Mouse (Mus musculus) c-Kit-positive CD71-positive TER-119-positive erythroid progenitor cells, embryonic 14.5 days (primary cell): ENCODE data around the gene Tmem171.

Experiments used
- DNase-seq: peaks from one replicate; pipeline ENCODE4 v3.0.0-alpha.2; 2013; ENCODE audit warnings: low spot score

Tmem171 gene

DNA sequence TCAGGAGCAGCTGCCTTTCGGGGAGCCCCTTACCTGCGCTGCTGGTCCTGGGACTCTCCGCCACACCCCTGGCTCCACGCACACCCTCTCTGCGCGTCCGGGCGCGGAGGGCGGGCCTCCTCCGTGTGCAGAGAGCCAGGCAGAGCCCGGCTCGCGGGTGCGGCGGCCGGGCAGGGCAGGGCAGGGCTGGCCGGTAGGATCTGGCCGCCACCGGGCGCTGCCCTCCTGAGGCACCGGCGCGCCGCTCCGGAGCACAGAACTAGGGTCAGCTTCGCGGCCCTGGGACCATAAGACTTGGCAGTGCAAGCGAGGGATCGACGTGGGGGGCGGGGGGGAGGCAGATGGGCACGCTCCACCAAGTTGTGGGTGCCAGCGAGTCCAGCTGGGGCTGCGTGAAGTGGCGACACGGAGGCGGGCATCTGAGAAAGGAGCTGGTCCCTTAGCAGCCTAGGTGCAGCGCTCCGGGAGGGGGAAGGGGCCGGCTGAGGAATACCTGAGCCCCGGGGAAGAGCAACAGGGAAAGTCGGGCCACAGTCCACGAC lies at the start of gene Tmem171:
TSS of gene Tmem171 (minus strand) at position 62 of the 542 bp plus-strand sequence.
- no peak for DNase-seq

DNA sequence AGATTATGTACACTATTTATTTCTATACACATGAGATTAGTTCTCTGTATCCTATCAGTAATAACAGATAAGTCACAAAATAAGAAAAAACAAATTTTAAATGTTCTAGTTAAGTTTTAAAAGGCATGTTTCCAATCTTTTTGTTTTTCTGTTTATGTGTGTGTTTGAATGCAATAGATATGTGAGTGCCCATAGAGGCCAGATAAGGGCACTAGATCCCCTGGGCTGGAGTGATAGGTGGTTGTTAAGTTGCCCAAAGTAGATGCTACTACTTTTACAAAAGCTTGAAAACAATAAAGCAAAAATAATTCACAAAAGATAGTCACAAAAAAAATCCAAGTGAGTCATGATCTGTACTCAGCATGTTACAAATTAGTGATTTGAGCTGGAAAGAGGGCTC lies 49.2 kb upstream of the Tmem171 start:
- no peak for DNase-seq

DNA sequence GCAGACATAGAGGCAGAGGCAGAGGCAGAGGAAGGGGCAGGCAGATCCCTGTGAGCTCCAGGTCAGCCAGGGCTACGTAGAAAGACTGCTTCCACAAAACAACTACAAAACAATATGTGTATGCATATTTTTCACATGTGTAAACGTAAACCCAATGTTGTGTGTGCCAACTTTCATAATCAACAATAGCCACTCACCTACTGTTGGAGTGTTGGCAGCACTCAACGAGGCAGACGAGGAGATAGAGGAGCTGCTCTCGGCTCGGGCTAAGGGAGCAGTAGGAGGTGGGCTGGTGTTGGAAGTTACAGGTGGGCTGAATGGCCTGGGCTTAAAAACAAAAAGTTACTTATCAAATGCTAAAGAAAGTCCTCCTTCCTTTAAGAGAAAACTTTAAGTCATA lies 48.6 kb upstream of the Tmem171 start:
- DNase-seq, result no peak

DNA sequence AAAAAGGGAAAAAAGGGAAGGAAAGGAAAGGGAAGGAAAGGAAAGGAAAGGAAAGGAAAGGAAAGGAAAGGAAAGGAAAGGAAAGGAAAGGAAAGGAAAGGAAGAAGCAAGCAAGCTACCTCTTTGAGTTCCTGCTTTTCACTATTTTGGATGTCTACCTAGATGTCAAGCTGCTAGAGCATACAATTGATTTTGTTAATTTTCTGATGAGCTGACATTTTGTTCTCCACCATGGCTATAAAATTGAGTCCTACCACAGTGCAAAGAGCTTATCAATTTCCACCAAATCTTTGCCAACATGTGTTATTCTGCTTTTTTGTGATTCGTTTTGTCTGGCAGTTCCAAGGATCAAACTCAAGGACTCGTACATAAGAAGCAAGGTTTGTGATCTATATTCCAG lies 43.6 kb upstream of the Tmem171 start:
- DNase-seq, result no peak

DNA sequence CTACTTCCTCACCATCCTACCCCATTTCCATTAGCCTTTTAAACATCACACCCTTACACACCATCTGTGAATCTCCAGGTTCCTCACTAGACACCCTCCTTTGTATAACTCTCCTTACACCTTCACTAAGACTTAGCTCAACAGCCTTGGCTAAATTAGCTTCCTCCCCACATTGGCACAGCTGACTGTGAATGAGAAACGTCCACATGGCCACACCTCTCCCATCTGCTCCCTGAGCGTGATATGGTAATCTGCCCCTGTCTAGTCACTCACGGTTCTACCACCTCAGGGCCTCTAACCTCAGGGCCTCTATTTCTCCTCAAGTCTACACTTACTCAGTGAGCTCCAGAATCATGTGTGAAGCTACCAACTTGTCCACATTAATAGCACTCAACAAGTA lies 38.7 kb upstream of the Tmem171 start:
- DNase-seq, result no peak

DNA sequence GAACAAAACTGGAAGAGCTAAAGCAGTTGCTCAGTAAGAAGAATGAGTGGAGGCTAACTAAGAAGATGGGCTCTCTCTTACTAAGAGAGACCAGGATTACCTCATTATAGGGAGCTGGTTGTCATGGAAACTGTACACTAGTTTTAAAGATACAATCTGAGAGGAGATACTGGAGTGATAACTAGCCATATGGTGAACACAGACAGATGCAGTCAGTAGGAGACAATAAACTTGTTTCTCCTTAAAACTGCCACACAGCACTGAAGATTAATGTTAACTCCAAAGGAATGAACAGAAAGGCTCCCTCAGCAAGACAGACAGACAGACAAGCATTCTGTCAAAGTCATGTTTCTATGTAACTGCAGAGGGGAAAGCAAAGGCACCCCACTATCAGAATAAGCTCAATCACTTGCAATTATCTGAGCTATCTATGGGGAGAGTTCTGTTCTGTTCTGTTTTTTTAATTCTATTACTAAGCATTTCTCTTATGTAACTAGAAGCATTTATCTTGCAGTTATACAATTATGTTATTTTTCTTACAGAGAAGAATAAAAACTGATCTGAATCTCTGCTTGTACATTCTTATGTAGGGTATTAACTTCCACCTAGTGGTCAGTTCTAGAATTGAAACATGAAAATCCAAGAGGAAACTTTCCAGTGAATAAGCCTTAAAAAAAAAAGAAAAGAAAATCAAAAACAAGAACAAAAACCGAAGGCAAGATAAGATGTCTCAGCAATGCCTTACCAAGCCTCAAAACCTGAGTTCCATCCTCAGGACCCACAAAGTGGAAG lies 34.8 kb upstream of the Tmem171 start:
- no peak for DNase-seq

DNA sequence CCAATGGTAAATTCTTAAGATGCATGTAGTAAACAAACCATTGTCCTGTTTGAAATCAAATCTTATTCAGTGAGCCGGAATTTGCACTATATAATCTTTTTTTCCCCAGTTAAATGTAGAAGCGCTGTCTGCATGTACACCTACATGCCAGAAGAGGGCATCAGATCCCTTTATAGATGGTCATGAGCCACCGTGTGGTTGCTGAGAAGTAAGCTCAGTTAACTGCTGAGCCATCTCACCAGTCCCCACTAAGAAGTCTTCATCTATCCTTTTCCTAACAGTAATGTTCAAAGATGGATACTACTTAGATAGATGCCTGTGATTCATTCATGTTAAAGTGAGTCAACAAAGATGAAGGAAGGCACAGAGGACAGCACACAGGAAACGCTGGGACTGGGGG lies 31.9 kb upstream of the Tmem171 start:
- DNase-seq, result no peak

DNA sequence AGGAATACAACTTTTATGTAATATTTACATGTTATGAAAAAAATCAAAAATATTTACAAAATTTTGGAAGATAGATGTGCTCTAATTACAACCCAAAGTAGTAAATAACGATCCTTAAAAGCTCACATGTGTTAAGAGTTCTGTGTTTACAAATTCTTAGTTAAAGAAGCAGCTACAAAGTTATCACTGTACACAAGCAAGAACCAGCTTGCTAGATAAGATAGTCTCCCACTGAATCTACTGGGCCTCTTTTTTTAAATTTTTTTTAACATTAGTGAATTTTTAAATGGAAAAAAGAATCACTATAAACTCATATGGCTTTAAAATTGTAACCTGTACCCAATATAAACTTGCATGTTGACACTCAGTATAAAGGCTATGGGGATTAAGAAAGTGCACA lies 28.8 kb upstream of the Tmem171 start:
- no peak for DNase-seq

DNA sequence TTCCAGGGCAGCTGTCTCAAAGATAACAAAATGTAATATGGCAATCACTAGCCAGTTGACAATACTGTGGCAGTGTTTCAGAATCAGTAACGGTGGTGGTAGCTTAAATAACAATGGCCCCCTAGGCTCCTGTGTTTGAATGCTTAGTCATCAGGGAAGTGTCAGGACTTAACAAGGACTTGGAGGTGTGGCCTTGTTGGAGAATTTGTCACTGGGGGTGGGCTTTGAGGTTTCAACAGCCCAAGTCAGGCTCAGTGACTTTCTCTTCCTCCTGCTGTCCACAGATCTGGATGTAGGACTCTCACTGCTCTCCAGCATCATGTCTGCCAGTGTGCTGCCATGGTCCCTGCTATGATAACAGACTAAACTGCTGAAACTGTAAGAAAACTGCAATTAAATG lies 27.7 kb upstream of the Tmem171 start:
- no peak for DNase-seq

DNA sequence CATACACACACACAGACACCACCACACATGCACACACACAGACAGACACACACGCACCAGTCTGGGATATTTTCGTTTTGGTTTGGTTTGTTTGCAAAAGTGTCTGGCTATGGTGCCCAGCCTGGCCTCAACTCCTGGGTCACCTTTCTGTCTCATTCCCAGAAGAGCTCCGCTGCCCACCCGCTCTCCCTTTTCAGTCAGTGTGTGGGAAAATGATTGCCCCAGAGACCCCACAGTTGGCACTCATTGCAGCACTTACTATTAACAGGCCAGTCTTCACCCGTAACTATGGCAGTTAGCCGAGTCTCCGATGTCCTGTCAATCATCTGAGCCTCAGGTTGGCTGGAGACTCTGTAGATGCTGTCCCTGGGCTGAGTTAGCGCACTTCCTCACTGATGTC lies 21.5 kb upstream of the Tmem171 start:
- DNase-seq, result no peak

DNA sequence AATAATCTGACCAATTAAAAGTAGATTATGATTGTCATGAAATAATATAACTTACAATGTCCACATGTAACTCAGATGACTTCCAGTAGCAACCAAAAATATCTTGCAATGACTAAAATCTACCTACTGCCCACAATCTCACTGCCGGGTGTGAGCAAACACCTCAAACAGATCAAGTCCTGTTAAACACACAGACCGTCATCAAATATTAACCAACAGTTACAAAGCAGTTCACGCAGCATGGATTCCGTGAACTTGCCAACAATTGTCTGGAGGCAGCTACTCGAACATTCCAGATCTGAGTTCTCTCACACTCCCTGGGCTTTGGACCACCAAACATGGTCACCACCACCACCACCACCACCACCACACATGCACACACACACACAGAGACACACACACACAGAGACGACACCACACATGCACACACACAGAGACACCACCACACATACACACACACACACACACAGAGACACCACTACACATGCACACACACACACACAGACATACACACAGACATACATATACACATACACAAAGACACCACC lies 20.9 kb upstream of the Tmem171 start:
- DNase-seq, result no peak

DNA sequence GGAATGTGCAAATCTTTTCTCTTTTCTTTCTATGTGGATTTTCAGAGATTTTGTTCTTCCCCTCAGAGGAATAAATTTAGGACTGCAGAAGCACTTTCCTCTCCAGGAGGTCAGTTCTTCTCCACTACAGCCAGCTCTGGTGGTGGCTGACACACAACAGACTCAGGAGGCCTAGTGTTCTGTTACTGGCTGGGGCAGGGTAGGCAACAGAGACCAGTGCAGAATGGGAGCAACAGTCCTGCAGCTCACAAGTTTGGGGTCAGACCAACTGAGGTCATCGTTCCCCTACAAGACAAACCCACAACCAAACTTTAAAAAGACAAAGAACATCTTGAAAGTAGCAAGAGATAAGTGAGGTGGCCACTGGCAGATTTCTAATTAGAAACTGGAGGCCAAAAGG lies 16.0 kb upstream of the Tmem171 start:
- no peak for DNase-seq

DNA sequence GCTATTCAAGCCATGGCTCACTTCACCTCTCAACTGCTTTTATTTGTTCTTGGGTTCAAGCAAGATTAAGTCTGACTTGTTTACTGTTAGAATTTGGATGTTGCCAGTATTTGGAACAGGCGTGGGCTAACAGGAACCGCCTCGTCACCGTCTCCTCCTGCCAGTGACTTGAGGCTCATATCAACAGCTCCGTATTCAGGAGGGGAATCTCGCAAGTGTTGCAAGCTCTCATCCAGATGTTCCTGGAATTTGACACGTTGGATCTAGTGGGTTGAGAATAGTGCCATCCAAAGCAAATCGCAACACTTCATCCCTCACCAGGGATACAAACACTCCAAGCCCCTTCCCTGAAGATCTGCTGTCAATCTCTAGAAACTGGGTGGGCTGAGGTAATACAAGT lies 15.6 kb upstream of the Tmem171 start:
- DNase-seq, result no peak

DNA sequence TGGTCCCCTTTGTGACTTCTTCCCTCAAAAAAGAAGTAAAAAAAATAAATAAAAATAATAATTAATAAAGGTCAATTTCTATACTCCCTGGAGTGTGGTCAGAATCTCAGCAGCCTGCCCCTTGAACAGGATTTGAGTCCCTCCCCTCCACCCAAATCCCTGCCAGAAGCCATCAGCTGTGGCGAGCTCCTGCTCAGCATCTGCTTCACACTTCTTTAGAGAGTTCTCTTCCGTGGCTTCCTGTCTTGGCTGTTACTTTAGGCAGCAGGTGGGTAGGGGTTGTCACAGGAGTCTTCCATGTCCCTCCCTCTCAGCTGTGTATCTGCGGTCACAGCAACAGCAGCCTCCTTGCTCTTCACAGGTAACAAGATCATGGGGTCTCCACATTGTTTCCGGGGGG lies 10.9 kb upstream of the Tmem171 start:
- no peak for DNase-seq

DNA sequence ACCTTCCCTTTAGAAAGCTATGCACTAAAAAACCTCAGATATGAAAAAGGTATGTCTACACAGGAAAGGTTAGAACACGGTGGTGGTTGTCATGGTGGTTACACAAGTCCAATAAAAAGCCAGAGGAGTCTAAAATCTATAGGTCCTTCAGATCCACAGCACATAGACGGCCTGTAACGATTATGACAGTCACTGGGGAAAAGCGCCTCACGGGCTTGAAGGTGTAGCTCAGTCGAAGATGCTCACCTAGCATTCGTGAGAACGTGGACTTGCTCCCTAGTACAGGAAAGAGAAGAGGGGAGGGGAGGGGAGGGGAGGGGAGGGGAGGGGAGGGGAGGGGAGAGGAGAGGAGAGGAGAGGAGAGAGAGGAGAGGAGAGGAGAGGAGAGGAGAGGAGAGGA lies 9.2 kb upstream of the Tmem171 start:
- DNase-seq, result no peak

DNA sequence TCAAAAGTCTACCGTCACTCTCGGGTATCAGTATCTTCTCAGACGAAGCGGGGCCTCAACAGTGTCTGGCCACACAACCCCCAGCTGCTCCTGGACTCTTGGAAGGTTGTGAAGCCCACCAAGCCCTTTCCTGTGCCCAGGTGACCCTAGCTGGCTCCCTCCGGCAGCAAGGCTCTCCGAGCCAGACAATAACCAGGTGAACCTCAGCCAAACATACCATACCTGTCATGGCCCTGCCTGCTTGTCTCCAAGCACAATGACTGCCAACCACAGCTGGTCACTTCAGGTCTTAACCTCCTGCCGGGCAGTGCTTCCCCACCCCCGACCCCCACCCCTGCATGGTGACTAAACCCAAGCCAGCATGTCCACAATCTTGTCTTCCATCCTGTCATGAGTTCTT lies 7.7 kb upstream of the Tmem171 start:
- no peak for DNase-seq

DNA sequence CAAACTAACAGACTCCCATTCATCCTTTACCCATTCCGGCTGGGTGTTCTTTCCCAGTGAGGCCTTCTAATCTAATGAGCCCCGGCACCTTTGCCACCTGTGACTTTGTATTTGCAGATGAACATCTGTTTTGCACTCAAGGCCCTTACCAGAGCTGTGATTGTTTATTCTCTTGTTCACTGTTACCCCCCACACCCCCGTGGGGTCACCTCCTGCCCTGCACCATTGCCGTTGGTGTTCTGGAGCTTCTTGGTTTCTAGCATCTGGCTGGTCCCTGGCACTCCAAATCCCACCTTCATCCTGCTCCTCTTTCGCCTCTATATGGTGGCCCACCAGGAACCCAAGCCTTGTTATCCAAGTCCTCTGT lies 6.7 kb upstream of the Tmem171 start:
- no peak for DNase-seq

DNA sequence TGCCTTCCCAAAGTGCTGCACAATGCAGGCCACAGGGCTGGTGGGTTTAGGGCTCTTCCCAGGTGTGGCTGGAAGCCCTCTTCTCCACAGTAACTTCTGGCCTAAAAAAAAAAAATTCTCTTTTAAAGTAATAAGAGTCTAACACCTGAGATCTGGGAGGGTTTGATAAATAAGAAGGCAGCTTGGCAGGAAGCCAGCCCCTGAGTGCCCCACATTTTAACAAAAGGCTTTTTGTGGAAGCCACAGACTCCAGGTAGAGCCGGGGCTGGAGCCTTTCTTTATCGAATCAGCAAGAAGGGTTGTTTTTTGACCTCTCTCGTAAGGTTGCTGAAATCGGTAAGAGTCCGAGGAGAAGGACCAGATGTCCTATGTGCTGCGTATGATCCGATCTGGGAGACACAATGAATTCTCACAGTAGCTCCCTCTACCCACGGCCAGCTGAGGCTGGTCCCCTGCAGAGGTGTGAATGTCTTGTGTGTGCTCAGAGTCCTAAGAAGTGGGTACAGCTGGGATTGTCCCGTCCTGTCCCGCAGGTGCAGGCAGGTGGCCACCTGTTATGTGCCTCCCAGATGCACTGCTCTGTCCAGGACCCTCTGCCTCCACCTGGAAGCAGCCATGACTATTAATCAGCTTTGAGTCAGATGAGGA lies 6.2 kb upstream of the Tmem171 start:
- DNase-seq, result no peak

DNA sequence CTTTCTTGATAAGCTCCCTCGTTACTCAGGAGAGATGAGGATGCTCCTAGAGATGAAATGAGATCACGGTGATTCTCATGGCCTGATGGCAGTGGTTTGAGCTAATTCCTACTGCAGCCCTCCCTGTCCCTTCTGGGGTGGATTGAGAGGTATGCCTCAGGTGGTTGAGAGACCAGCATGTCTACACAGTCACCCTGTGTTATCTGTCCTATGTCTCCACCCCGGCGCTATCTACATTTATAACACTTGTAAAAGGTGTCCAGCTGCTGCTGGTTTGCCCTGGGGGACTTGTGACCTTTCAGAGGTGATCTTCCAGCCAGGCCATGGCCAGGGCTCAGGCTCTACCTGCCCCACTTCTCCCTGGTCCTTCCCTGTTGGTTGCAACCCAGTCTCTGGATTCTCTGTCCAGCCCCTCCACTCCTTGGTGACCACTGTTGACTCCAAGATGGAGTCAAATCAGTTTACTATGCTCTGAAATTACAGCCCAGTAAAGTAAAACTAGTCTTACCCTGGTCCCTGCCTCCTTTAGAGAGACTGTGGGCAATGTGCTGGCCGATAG lies 5.4 kb upstream of the Tmem171 start:
- no peak for DNase-seq

DNA sequence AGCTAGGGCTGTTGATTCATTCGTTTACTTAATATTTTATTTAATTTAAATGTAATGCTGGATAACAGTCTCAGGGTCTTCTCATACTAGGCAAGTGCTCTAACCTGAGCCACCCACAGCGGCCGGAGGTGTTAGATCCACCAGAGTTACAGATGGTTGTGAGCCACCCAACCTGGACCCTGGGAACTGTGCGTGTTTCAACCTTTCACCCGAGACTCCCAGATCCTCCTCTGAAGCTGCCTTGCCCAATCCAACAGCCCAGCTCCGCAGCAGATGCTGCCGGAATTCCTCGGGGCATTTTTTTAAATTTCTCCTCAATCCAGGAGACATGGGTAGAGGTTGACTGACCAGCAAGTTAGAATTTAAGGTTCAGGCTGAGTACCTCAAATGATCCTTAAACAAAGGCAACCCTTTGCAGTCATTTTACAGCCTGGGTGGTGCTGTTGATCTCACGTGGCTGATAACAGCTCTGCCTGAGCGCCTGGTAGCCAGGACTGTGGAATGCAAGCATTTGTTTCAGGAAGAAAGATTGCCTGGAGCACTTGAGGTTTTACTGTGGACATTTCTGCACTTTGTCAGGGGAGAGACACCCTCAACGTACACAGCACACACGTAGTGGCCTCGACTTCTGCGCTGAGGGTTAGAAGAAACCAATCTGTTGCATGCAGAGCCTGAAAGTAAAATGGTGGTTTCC lies 4.6 kb upstream of the Tmem171 start:
- DNase-seq, result no peak

DNA sequence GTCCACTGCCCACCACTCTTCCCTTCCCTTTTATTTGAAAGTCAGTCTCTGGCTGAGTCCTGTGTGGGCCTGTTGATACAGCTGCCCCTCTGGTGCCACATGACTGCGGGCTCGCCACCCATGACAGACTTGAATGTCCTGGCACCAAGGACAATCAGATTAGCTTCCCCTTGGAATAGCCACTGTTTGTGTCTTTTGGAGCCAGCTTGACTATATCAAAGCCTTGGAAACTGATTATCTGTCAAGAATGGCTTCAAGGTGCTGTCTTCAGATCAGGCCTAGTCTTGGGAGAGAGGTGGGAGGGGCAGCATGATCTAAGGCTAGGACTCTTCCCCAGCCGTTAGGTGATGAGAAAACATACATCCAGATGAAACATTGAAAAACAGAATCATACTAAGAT lies 2.1 kb upstream of the Tmem171 start:
- DNase-seq, result no peak

DNA sequence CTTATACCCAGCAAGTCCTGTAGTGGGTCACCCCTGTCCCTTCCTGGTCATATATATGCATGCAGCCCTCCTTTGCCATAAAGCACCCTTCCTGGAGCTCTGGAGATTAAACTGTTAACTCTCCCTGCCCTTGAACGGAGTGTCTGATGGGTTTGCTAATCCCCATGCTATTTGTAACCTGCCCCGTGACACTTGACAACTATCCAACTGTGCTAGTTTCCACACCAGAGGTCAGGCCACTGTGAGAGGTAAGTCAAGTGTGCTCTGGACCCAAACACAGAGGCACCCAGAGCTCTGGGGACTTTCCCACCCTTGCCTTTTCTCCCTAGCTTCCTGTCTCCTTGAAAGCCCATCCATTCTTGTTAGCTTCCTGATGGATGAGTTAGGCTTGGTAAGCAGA lies 912 bp upstream of the Tmem171 start:
- no peak for DNase-seq

DNA sequence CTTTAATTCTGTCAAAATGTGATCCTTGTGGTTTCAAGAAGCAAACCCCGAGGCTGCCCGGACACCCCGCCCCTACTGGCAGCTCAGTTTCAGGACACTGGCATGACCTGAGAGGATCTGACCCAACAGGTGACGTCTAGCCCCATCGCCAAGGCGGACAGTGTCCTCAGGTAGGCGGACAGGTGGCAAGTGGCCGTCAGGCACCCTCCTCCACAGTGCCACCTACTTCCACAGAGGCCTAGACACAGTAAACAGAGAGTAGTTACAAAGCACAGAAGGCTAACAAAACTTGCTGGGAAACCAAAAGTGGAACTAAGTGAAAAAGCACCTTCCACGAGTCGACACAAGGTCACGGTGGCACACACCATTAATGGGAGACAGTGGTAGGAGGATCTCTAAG lies 1.3 kb downstream of the Tmem171 start:
- no peak for DNase-seq
